Mouse (Mus musculus): ENCODE measurements around the gene Rbm18. TPM values are rescaled to one million over a fixed set of nuclear protein-coding genes. Genes with fewer than 3 reads are reported as not detected.
A peak's percentile ranks its signal among the peaks of the same experiment; 100 is the strongest.

Gene Rbm18
- total and polyA plus RNA-seq, 2 experiments, result 5.6 to 13.3 TPM

DNA sequence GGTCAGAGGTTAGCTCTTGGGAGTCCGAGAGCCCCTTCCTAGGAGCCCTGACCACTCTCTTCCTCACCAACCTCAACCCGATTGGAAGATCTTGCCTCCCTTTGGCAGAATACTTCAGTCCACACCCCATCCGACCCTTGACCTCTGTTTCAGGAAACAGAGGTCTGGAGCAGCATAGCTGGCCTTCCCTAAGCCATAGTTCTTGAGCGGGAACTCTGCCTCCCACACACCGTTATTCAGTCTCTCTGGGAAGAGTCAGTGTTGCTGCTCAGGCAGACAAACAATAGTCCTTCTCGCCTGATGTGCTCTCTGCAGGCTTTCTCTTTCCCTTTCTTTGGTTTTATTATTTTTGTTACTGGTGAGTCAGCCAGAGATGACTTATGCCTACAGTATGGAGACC is 36.8 kb downstream of the Rbm18 start:
- 44% methylated on average over 6 of the region's 6 CpGs for WGBS
- no peak overlapping the region for H3K4me3 ChIP-seq (ENCODE audit: insufficient read depth, low read depth, low read length)
- no peak overlapping the region for H3K27ac ChIP-seq (replicated peaks; ENCODE audit: insufficient read depth, low read depth, low read length)
- peak; percentile 6 for DNase-seq (ENCODE audit: extremely low read depth, low read depth, low spot score)
- H3K36me3 ChIP-seq (ENCODE audit: control insufficient read depth, insufficient read depth, low read length), result no peaks in the 10 kb centered on the region
- no peaks in the 10 kb centered on the region for H3K79me2 ChIP-seq (ENCODE audit: control insufficient read depth, insufficient read depth, low read length)
- no peak for TF ChIP-seq CTCF (IDR thresholded peaks at IDR 0.05; ENCODE audit: low read depth, low read length)
- no peak for TF ChIP-seq POLR2A (IDR thresholded peaks at IDR 0.05; ENCODE audit: extremely low read depth, insufficient read depth, low read length)
- H3K9ac ChIP-seq (ENCODE audit: low read depth, low read length), result no peak overlapping the region
- peaks cover 25% of the 10 kb centered on the region for H3K27me3 ChIP-seq (ENCODE audit: control insufficient read depth, insufficient read depth, low read length)
- peaks cover 14% of the 10 kb centered on the region for H3K4me1 ChIP-seq (ENCODE audit: control insufficient read depth, insufficient read depth, low read length)

DNA sequence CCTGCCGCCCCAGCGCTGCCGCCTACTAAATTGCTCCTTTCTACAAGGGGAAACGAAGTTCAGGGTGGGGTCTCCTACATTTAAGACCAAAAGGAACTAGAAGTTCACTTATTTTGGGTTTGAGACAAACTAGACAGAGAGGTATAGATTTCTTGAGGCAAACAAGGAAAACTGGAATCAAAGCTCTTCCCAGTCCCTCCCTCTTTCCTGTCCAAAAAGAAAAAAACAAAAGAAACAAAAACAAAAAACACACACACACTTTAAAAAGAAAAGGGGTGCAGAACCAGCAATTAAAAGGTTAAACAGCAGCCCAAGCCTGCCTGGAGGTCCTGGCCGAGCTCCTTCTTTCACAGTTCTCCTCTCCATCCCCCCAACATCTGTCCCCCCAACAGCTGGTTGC is 38.6 kb downstream of the Rbm18 start:
- H3K9ac ChIP-seq (ENCODE audit: low read depth, low read length), result no peak overlapping the region
- no peaks in the 10 kb centered on the region for H3K36me3 ChIP-seq (ENCODE audit: control insufficient read depth, insufficient read depth, low read length)
- 33% methylated on average over 5 of the region's 5 CpGs for WGBS
- no peak for DNase-seq (ENCODE audit: extremely low read depth, low read depth, low spot score)
- no peaks in the 10 kb centered on the region for H3K79me2 ChIP-seq (ENCODE audit: control insufficient read depth, insufficient read depth, low read length)
- peaks cover 7% of the 10 kb centered on the region for H3K4me1 ChIP-seq (ENCODE audit: control insufficient read depth, insufficient read depth, low read length)
- no peak overlapping the region for H3K4me3 ChIP-seq (ENCODE audit: insufficient read depth, low read depth, low read length)
- no peak for TF ChIP-seq POLR2A (IDR thresholded peaks at IDR 0.05; ENCODE audit: extremely low read depth, insufficient read depth, low read length)
- no peak for TF ChIP-seq CTCF (IDR thresholded peaks at IDR 0.05; ENCODE audit: low read depth, low read length)
- H3K27me3 ChIP-seq (ENCODE audit: control insufficient read depth, insufficient read depth, low read length), result peaks cover 19% of the 10 kb centered on the region
- no peak overlapping the region for H3K27ac ChIP-seq (replicated peaks; ENCODE audit: insufficient read depth, low read depth, low read length)

DNA sequence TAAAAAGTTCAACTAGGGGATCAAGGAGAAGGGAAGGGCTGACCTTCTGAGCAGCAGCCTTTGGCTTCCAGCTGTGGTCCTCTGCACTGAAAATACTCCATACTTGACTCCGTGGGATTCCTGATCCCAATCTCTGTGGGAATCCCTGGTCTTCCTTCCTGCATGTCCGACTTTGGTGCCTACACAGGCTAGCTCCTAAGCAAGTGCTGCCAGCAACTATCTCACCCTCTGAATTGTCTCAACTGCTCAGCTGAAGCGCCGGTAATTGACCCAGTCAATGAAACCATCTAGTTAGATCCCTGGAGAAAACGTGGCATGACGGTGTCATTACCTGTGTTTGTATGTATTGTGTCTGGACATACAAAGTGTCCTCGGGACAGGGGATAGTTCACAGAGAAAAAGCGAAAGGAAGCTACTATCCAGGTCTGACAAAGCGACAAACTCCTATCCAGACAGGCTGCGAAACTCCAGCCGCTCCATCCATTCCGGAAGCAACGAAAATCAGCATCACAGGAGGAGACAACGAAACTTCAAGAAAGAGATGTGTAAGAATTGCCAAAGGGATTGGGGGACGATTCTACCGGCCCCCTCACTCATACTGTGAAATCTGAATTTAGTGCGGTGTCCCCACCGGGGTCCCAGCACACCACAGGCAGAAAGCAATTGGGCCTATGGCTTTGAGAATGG is 39.3 kb downstream of the Rbm18 start:
- no peak overlapping the region for H3K4me3 ChIP-seq (ENCODE audit: insufficient read depth, low read depth, low read length)
- H3K79me2 ChIP-seq (ENCODE audit: control insufficient read depth, insufficient read depth, low read length), result no peaks in the 10 kb centered on the region
- no peak overlapping the region for H3K27ac ChIP-seq (replicated peaks; ENCODE audit: insufficient read depth, low read depth, low read length)
- peak; percentile 61 for DNase-seq (ENCODE audit: extremely low read depth, low read depth, low spot score)
- TF ChIP-seq CTCF (IDR thresholded peaks at IDR 0.05; ENCODE audit: low read depth, low read length), result no peak
- TF ChIP-seq POLR2A (IDR thresholded peaks at IDR 0.05; ENCODE audit: extremely low read depth, insufficient read depth, low read length), result no peak
- WGBS, result 16% methylated on average over 18 of the region's 18 CpGs
- H3K9ac ChIP-seq (ENCODE audit: low read depth, low read length), result no peak overlapping the region
- H3K4me1 ChIP-seq (ENCODE audit: control insufficient read depth, insufficient read depth, low read length), result peaks cover 6% of the 10 kb centered on the region
- no peaks in the 10 kb centered on the region for H3K36me3 ChIP-seq (ENCODE audit: control insufficient read depth, insufficient read depth, low read length)
- H3K27me3 ChIP-seq (ENCODE audit: control insufficient read depth, insufficient read depth, low read length), result peaks cover 14% of the 10 kb centered on the region; the same call in 1 of the 2 replicates

DNA sequence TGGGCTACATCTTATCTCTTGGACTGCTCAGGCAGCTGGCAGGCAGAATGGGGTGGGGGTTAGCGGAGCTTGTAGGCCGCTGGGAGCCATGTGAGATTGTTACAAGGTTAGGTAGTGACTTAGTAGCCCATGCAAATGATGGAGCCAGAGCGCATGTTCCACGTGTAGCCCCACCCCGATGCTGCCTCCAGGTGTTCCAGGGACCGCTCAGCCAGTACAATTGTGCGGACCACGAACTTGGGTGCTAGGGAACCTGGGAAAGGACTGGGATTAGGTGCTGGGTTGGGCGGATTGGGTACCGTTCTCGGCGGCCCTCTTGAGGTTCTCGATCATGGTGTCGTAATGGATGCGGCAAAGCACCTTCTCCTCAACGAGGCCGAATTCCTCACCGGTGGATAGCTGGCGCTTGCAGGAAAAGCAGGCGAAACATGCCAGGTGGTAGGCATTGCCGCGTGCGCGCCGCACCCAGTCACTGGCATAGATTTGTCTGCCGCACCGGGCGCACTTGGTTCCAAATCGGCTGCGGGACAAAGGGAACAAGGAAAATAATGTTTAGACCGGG is 42.6 kb downstream of the Rbm18 start:
- H3K27me3 ChIP-seq (ENCODE audit: control insufficient read depth, insufficient read depth, low read length), result peaks cover 10% of the 10 kb centered on the region; the same call in 1 of the 2 replicates
- no peaks in the 10 kb centered on the region; the same call in 1 of the 2 replicates for H3K79me2 ChIP-seq (ENCODE audit: control insufficient read depth, insufficient read depth, low read length)

DNA sequence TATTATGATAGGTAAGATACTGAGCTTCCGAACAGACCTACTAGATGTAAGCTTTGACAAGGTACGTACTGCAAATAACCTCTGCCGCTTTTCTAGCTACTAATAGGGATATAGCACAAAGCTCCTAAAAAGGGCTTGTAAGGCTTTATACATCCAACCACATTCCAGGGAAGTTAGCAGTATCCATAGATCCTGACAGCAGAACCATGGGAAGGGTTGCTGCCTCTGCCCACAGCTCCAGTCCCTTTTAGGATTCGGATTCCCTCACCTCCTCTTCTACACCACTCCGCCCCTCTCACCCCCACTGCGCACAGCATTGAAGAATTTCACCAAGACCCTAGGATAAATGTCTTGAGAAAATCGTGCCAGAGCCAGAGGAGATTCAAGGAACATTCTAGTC is 43.3 kb downstream of the Rbm18 start:
- H3K9ac ChIP-seq (ENCODE audit: low read depth, low read length), result no peak overlapping the region
- no peaks in the 10 kb centered on the region; the same call in 1 of the 2 replicates for H3K79me2 ChIP-seq (ENCODE audit: control insufficient read depth, insufficient read depth, low read length)
- peaks cover 10% of the 10 kb centered on the region; the same call in 1 of the 2 replicates for H3K27me3 ChIP-seq (ENCODE audit: control insufficient read depth, insufficient read depth, low read length)
- no peak overlapping the region for H3K4me3 ChIP-seq (ENCODE audit: insufficient read depth, low read depth, low read length)
- DNase-seq (ENCODE audit: extremely low read depth, low read depth, low spot score), result no peak
- no peak overlapping the region for H3K27ac ChIP-seq (replicated peaks; ENCODE audit: insufficient read depth, low read depth, low read length)
- no peaks in the 10 kb centered on the region for H3K36me3 ChIP-seq (ENCODE audit: control insufficient read depth, insufficient read depth, low read length)
- no peak for TF ChIP-seq CTCF (IDR thresholded peaks at IDR 0.05; ENCODE audit: low read depth, low read length)
- no peak for TF ChIP-seq POLR2A (IDR thresholded peaks at IDR 0.05; ENCODE audit: extremely low read depth, insufficient read depth, low read length)
- 54% methylated on average over 7 of the region's 7 CpGs for WGBS
- H3K4me1 ChIP-seq (ENCODE audit: control insufficient read depth, insufficient read depth, low read length), result peaks cover 13% of the 10 kb centered on the region

More for the DNA sequence above, 42.6 kb downstream of the Rbm18 start:
- Histone ChIP-seq H3K36me3 (ENCODE audit: control insufficient read depth, insufficient read depth, low read length) (no peaks in the 10 kb centered on the region), H3K4me1 (ENCODE audit: control insufficient read depth, insufficient read depth, low read length) (peaks cover 13% of the 10 kb centered on the region), H3K4me3 (ENCODE audit: insufficient read depth, low read depth, low read length) (no peak overlapping the region), H3K27ac (replicated peaks; ENCODE audit: insufficient read depth, low read depth, low read length) (no peak overlapping the region), H3K9ac (ENCODE audit: low read depth, low read length) (no peak overlapping the region)
- 24% methylated on average over 31 of the region's 31 CpGs for WGBS
- TF ChIP-seq CTCF (IDR thresholded peaks at IDR 0.05; ENCODE audit: low read depth, low read length) (no peak), POLR2A (IDR thresholded peaks at IDR 0.05; ENCODE audit: extremely low read depth, insufficient read depth, low read length) (no peak)
- DNase-seq (ENCODE audit: extremely low read depth, low read depth, low spot score), result no peak

DNA sequence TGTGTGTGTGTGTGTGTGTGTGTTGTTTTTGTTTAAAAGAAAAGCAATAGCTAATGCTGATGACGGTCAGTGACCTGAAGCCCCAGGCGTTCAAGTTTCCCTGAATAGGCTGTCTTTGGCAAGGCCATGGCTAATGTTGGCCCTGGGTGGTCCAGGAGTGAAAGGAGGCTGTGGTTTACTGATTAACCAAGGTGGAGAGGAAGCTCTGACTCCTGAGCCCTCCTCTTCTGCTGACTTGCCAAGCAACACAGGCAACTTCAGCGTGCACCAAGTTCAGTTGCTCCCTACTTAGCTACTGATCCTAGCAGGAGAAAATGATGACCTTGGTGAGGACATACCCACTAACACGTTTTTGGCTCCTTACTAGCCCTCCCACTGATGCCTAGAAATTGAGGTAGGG is 43.8 kb downstream of the Rbm18 start:
- DNase-seq (ENCODE audit: extremely low read depth, low read depth, low spot score), result peak; percentile 89
- H3K36me3 ChIP-seq (ENCODE audit: control insufficient read depth, insufficient read depth, low read length), result no peaks in the 10 kb centered on the region
- H3K9ac ChIP-seq (ENCODE audit: low read depth, low read length), result no peak overlapping the region
- H3K27ac ChIP-seq (replicated peaks; ENCODE audit: insufficient read depth, low read depth, low read length), result no peak overlapping the region
- WGBS, result 17% methylated on average over 4 of the region's 4 CpGs
- H3K27me3 ChIP-seq (ENCODE audit: control insufficient read depth, insufficient read depth, low read length), result peaks cover 9% of the 10 kb centered on the region; the same call in 1 of the 2 replicates
- peaks cover 13% of the 10 kb centered on the region for H3K4me1 ChIP-seq (ENCODE audit: control insufficient read depth, insufficient read depth, low read length)
- H3K79me2 ChIP-seq (ENCODE audit: control insufficient read depth, insufficient read depth, low read length), result no peaks in the 10 kb centered on the region; the same call in 1 of the 2 replicates
- no peak for TF ChIP-seq CTCF (IDR thresholded peaks at IDR 0.05; ENCODE audit: low read depth, low read length)
- no peak for TF ChIP-seq POLR2A (IDR thresholded peaks at IDR 0.05; ENCODE audit: extremely low read depth, insufficient read depth, low read length)
- no peak overlapping the region for H3K4me3 ChIP-seq (ENCODE audit: insufficient read depth, low read depth, low read length)

All from liver, adult 2 months (tissue).